Mouse (Mus musculus): ENCODE results near the gene A030005L19Rik.
"Not testable (repeated sequence)": the region's sequence is repeated elsewhere in the genome, so short reads cannot be mapped to it uniquely, and the experiment has no call there.

Gene A030005L19Rik

DNA sequence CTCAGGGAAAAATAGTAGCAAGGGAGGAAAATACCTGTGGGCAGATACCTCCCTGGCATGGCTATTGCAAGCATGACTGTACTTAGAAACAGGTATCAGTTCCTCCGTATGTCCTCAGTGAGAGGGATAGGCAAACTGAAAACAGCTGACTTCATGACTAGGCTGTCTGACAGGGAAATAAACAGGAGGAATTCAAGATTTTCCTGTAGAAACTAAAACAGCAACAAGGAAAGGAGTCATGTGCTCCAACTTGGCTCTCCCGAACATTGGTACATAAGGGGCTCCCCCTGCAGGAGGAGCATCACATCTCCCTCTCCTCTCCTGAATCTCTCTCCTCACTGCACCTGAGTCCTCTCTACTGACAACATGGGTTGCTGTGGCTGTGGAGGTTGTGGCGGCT, at the start of gene A030005L19Rik:
A030005L19Rik (plus strand) TSS at position 301 of the 400 bp plus-strand sequence.
- DNase-seq: no peak

DNA sequence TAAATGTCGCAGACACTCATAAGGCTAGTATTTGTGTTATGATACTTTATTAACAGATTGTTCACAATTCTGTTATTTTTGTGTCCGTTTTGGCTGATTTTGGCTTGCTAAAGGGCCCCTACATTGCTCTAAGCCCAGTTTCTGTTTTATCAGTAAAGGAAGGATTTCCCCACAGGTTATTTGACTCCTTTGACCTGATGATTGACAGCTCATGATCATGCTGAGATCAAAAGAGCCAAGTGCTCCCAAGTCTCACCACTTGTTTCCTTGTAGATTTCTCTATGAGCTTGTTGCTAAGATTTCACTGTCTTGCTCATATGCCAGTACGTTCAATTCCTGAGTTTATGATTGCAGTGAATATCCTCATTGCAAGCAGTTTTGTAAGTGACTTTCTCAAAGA, 42.9 kb upstream of the A030005L19Rik start:
- DNase-seq: no peak

DNA sequence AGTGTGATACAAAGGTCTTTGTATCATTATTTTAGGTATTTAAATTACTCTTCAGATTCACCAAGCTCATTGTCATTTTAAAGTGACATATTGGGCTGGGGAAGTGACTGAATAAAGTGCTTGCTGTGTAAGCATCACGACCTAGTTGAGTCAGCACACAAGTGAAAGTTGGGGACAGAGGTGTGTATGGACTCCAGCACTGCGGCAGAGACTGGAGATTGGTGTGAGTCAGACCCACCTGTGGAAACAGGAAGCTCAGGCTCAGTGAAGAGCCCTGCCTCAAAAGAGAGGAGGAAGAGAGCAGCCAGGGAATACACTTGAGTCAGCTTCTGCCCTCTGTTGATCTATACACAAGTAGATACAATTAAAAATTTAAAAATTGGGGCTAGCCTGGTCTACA, 34.0 kb upstream of the A030005L19Rik start:
- DNase-seq: no peak

DNA sequence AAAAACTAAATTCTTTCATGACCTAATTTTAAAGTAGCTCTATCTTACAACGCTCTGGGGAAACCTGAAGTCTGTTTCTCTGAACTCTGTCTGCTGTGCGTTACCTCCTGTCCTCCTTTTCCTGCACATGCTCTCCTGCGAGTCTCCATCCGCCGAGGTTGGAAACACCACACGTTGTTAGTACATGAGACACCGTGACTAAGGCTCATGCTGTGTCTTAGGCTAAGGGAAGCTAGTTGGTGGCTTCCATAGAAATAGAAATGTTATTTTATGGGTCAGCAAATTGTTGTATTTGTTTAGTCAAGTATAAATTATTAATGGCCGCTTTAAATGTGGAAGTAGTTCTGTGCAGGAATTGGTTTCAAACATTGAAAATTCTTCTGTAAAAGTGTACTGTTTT, 32.9 kb upstream of the A030005L19Rik start:
- no peak for DNase-seq

DNA sequence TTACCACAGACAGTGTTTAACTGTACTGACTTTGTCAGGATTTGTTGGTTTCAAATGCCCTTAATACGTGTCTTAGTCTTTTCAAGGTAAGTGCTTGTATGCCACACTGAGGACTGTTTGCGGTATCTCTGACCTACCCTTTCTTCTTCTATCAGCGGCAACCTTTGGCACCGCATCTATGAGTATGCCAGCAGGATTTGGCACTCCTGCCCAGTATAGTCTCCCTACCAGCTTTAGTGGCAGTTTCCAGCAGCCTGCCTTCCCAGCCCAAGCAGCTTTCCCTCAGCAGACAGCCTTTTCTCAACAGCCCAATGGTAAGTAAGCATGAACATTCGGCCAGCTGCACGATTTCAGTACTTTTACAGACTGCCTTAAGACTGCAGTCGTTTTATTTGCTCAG, 19.9 kb upstream of the A030005L19Rik start:
- peak; percentile 68 to 70 for DNase-seq

DNA sequence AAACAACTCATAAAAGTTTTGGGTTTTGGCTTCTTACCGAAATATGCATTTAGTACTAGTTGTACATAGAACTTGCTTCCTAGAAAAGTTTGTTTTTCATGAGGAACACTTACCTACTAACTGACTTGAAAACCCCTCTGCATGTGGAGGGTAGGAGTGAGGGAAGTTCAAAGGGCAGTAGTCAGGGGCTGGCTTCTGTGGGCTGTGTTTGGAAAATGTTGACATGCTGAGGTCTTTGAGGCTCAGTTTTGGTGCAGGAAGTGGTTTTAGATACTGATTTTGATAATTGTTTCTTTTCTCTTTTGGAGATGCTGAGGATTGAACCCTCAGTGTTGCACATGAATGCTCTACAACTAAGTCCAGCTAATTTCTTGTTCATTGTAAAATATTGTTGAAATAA, 12.6 kb upstream of the A030005L19Rik start:
- DNase-seq: no peak

DNA sequence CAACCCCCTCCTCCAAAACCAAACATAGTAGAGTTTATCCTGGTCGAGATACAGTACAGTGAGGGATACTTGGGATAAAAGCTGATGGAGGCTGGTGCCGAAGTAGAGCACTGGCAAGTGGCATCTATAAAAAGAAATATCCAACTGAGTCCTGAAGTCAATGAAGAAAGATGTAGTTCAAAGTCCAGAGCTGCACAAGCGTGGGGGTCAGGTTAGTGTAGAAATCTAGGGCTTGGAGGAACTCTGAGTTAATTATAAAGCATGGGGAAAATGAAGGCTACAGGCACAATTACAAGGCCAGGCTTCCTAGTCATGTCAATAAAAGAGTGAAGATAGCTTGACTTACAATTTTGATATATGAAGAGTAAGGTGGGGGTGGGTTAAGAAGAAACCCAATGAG, 11.9 kb upstream of the A030005L19Rik start:
- no peak for DNase-seq

DNA sequence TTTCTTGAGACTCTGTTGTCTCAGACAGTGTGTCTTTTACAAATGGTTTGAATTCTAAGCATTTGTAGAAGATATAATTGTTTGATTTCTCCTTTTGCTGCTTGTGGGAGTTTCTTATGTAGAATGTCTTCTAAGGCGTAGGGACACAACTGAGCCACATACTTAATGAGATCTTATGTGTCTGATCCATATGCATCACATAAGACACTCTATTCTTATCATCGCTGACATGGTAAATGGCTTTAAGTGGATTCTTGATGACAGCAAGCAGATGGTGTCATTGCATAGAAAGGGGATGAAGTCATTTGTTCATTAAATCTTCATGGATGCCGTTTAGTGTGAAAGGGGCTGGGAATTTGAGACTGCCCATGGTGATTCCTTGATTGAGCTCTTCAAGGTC, 7.2 kb upstream of the A030005L19Rik start:
- no peak for DNase-seq

DNA sequence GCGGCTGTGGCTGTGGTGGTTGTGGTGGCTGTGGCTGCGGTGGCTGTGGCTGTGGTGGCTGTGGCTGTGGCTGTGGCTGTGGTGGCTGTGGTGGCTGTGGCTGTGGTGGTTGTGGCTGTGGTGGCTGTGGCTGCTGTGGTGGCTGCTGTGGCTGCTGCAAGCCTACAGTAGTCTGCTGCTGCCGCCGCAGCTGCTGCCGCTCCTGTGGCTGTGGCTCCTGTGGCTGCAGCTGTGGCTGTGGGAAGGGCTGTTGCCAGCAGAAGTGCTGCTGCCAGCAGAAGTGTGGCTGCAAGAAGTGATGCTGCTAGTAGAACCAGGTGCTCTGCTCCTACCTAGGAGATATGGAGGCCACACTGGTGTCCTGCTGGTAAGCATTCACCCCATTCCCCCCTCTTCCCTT, 309 bp downstream of the A030005L19Rik start:
- not testable (repeated sequence) for DNase-seq

DNA sequence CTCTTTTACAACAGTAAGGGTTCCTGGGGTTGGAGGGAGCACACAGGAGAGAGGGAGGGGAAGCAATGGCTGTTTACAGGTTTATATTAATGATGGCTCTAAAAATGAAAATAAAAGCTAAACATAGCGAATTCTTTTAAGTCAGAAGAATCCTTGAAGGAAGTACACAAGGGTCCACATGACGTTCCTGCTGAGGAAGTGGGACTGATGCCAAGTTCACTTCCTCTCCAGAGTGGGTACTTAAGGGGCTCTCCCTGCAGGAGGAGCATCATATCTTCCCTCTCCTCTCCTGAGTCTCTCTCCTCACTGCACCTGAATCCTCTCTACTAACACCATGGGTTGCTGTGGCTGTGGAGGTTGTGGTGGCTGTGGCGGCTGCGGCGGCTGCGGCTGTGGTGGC, 11.5 kb downstream of the A030005L19Rik start, which contains the start of gene A030014E15Rik:
A030014E15Rik (plus strand) TSS at position 268 of the 400 bp plus-strand sequence.
- DNase-seq: no peak

DNA sequence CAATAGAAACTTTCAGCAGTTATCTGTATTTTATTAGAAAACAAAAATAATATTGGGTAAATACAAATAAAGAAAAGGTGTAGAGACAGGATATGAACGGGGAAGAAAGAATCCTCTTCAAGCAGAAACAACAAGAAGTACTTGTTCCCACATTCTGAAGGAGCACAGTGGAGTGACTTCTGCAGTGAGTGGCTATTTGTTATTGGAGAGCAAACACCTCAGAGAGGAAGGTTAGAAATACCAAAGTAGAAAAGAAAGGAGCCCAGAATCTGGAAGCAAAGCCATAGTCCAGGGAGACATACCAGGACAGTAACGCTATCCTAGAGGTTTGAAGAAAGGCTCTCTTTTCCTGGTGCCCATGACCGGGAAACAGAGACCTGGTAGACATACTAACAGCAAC, 17.4 kb downstream of the A030005L19Rik start:
- DNase-seq: not testable (repeated sequence)

DNA sequence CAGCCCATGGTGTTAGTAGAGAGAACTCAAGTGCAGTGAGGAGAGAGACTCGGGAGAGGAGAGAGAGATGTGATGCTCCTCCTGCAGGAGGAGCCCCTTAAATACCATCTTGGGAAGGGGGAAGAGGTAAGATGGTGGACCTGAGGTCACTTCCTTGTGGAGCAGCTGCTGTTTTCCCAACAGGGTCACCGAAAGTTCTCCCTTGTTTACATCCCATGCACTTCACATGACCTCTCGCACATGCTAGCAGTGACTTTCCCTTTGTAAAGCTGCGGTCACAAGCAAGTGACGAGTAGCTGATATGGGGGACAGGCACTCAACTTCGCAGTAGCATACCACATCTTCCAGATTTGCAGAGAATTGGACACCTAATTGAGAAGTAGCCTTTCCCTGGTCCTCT, 18.2 kb downstream of the A030005L19Rik start, which contains the start of gene Gm6217:
Gm6217 (minus strand) TSS at position 74 of the 400 bp plus-strand sequence.
- DNase-seq: not testable (repeated sequence)

DNA sequence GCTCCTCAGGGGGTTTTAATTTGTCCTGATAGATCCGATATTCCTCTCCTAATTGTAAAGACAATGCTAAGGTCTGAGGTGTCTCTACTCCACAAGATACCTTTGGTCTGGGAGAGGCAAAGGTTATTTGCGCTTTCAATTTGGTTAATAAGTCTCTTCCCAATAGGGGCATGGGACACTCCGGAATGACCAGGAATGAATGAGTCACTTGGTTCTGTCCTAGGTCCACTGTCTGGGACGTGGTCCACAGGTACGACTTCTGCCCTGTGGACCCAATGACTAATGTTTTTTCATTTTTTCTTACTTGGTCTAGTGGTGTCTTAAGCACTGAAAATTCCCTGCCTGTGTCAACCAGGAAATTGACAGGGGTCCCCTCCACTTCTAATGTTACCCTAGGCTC, 25.5 kb downstream of the A030005L19Rik start:
- no peak for DNase-seq

DNA sequence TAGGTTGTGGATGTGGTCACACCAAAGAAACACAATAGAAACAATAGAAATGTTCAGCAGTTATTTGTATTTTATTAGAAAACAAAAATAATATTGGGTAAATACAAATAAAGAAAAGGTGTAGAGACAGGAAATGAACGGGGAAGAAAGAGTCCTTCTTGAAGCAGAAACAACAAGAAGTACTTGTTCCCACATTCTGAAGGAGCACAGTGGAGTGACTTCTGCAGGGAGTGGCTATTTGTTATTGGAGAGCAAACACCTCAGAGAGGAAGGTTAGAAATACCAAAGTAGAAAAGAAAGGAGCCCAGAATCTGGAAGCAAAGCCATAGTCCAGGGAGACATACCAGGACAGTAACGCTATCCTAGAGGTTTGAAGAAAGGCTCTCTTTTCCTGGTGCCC, 29.4 kb downstream of the A030005L19Rik start:
- DNase-seq: not testable (repeated sequence)

DNA sequence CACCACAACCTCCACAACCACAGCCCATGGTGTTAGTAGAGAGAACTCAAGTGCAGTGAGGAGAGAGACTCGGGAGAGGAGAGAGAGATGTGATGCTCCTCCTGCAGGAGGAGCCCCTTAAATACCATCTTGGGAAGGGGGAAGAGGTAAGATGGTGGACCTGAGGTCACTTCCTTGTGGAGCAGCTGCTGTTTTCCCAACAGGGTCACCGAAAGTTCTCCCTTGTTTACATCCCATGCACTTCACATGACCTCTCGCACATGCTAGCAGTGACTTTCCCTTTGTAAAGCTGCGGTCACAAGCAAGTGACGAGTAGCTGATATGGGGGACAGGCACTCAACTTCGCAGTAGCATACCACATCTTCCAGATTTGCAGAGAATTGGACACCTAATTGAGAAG, 30.2 kb downstream of the A030005L19Rik start, which contains the start of gene A030003K21Rik:
A030003K21Rik (minus strand) TSS at position 94 of the 400 bp plus-strand sequence.
- DNase-seq: not testable (repeated sequence)

DNA sequence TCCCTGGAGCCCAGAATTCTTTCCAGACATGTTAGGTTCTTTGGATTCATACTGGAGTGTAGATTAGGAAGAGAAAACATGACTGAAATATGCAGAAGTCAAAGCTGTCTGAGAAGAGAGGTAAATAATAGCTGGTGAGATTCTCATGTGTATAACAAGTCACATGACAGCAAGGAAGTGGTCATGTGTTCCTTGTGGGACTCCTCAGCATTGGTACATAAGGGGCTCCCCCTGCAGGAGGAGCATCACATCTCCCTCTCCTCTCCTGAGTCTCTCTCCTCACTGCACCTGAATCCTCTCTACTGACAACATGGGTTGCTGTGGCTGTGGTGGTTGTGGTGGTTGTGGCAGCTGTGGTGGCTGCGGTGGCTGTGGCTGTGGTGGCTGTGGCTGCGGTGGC, 32.9 kb downstream of the A030005L19Rik start:
- not testable (repeated sequence) for DNase-seq

DNA sequence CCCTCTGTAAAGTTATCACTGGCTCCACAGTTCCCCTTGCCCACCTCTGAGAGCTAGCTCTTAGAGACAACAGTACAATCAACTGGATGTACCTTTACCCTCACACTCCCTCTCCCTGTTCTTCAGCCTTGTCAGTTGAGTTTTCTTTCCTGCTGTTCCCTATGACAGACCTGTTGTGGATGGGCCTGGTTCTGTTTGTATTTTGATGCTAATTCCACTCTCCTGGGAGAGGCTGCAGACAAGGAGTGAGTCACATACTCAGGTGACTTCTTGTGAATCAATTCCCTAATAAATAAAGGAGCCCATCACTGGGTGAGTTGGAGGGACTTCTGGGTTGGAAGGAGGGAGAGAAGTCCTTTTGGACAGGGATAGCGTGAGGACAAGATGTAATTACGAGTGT, 35.5 kb downstream of the A030005L19Rik start:
- no peak for DNase-seq

DNA sequence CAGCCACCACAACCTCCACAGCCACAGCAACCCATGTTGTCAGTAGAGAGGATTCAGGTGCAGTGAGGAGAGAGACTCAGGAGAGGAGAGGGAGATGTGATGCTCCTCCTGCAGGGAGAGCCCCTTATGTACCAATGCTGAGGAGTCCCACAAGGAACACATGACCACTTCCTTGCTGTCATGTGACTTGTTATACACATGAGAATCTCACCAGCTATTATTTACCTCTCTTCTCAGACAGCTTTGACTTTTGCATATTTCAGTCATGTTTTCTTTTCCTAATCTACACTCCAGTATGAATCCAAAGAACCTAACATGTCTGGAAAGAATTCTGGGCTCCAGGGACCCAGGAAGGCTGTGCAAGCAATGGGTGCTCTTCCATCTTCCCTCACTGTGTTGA, 42.8 kb downstream of the A030005L19Rik start, which contains the start of gene Gm7544:
Gm7544 (minus strand) TSS at position 101 of the 400 bp plus-strand sequence.
- DNase-seq: not testable (repeated sequence)

DNA sequence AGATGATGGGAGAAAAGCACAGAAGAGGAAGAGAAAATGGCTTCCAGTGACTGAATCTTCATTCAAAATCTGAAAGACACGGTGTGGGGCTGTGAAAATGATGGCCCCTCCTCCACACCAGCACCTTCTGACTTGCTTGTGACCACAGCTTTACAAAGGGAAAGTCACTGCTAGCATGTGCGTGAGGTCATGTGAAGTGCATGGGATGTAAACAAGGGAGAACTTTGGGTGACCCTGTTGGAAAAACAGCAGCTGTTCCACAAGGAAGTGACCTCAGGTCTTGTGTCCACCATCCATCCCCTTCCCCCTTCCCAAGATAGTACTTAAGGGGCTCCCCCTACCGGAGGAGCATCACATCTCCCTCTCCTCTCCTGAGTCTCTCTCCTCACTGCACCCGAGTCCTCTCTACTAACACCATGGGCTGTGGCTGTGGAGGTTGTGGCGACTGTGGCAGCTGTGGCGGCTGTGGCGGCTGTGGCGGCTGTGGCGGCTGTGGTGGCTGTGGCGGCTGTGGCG, 46.8 kb downstream of the A030005L19Rik start, which contains the start of gene Gm47955:
Gm47955 (plus strand) TSS at position 417 of the 516 bp plus-strand sequence.
- no peak for DNase-seq

Data from cerebellum, postnatal 14 days (tissue).